Mouse (Mus musculus): ENCODE data around the gene Hemk1. TPM values are rescaled to one million over a fixed set of nuclear protein-coding genes. Genes with fewer than 3 reads are reported as not detected.

Gene Hemk1
- polyA plus RNA-seq, 1 experiment from 2014 or later: 6.2 TPM

Other genes with a start within 250 kb of the Hemk1 start
- gene Dock3, start 106.4 kb downstream of the Hemk1 start, polyA plus RNA-seq (2015; fragmentation: Nextera tagmentation; extraction: Ambion mirVana): 0.01 and 0.27 TPM in 2 replicates
- gene Mapkapk3, start 48.5 kb downstream of the Hemk1 start, polyA plus RNA-seq (2015; fragmentation: Nextera tagmentation; extraction: Ambion mirVana): 21.9 and 22.5 TPM in 2 replicates
- gene Cish, start 42.3 kb downstream of the Hemk1 start, polyA plus RNA-seq (2015; fragmentation: Nextera tagmentation; extraction: Ambion mirVana): 12.9 and 20.3 TPM in 2 replicates
- gene 6430571L13Rik, start 2.3 kb upstream of the Hemk1 start, polyA plus RNA-seq (2015; fragmentation: Nextera tagmentation; extraction: Ambion mirVana): 0.42 and 0.51 TPM in 2 replicates
- 0.31 and 0.35 TPM in 2 replicates for gene Cacna2d2, start 61.3 kb upstream of the Hemk1 start, polyA plus RNA-seq (2015; fragmentation: Nextera tagmentation; extraction: Ambion mirVana)
- 35.0 and 37.1 TPM in 2 replicates for gene Tmem115, start 195.6 kb upstream of the Hemk1 start, polyA plus RNA-seq (2015; fragmentation: Nextera tagmentation; extraction: Ambion mirVana)
- gene Cyb561d2, start 203.8 kb upstream of the Hemk1 start, polyA plus RNA-seq (2015; fragmentation: Nextera tagmentation; extraction: Ambion mirVana): 48.5 and 49.8 TPM in 2 replicates
- 47.2 and 48.4 TPM in 2 replicates for gene Nprl2, start 203.9 kb upstream of the Hemk1 start, polyA plus RNA-seq (2015; fragmentation: Nextera tagmentation; extraction: Ambion mirVana)
- 0.89 and 1.5 TPM in 2 replicates for gene Zmynd10, start 208.9 kb upstream of the Hemk1 start, polyA plus RNA-seq (2015; fragmentation: Nextera tagmentation; extraction: Ambion mirVana)
- 52.1 and 56.2 TPM in 2 replicates for gene Rassf1, start 213.2 kb upstream of the Hemk1 start, polyA plus RNA-seq (2015; fragmentation: Nextera tagmentation; extraction: Ambion mirVana)
- 56.7 and 57.8 TPM in 2 replicates for gene Tusc2, start 224.9 kb upstream of the Hemk1 start, polyA plus RNA-seq (2015; fragmentation: Nextera tagmentation; extraction: Ambion mirVana)
- 31.0 and 31.3 TPM in 2 replicates for gene Hyal2, start 229.6 kb upstream of the Hemk1 start, polyA plus RNA-seq (2015; fragmentation: Nextera tagmentation; extraction: Ambion mirVana)
- 6.1 and 9.0 TPM in 2 replicates for gene Hyal1, start 238.6 kb upstream of the Hemk1 start, polyA plus RNA-seq (2015; fragmentation: Nextera tagmentation; extraction: Ambion mirVana)
- gene Naa80, start 240.5 kb upstream of the Hemk1 start, polyA plus RNA-seq (2015; fragmentation: Nextera tagmentation; extraction: Ambion mirVana): 18.4 and 23.1 TPM in 2 replicates
- gene Hyal3, start 242.5 kb upstream of the Hemk1 start, polyA plus RNA-seq (2015; fragmentation: Nextera tagmentation; extraction: Ambion mirVana): 0.90 and 1.2 TPM in 2 replicates
- gene Ifrd2, start 249.3 kb upstream of the Hemk1 start, polyA plus RNA-seq (2015; fragmentation: Nextera tagmentation; extraction: Ambion mirVana): 43.6 and 48.7 TPM in 2 replicates

Data from thymus, postnatal 0 days (tissue).